Mouse (Mus musculus) left cerebral cortex, postnatal 36 days (tissue): ENCODE data around the gene Rad18. TPM values are rescaled to one million over a fixed set of nuclear protein-coding genes. Genes with fewer than 3 reads are reported as not detected.

Experiments used
- total RNA-seq, 2 experiments: library from RNA; stranded (reverse); gene quantifications; 2 replicates each; pipeline ENCODE4 v1.2.3; 2021

Gene Rad18
- total RNA-seq, 2 experiments from 2014 or later: 6.2 to 8.0 TPM

Other genes with a start within 250 kb of the Rad18 start
- not detected for gene Cav3, start 237.2 kb downstream of the Rad18 start, total RNA-seq
- 1 to 10 TPM; 5.2 to 8.0 TPM for gene Oxtr, start 206.7 kb downstream of the Rad18 start, total RNA-seq